In genomic region chr7:98523813-98524361, GRCm38 (mm10) we compare ENCODE assay signal across 9 mouse cellular contexts. TPM values are rescaled to one million over a fixed set of nuclear protein-coding genes. Genes with fewer than 3 reads are reported as not detected.
A peak's percentile ranks its signal among the peaks of the same experiment; 100 is the strongest.
DNase-seq lines count a peak whose midpoint lies in the region; ATAC-seq and TF ChIP-seq lines count a peak whose summit lies in the region.
"Had no signal": no experiment of that assay in that cellular context is flagged by ENCODE, and none has a peak within 500 bp of the region (broad histone marks: within the 10 kb centered on the region; RNA-seq: fewer than 3 reads in every experiment).

No protein-coding gene starts in this region.

- H3K27me3 ChIP-seq in hindbrain, embryonic 10.5 days (ENCODE audit: insufficient read depth, poor library complexity, severe bottlenecking), result 0 out of 2 replicates have a peak, but pooled peaks cover 5% of the 10 kb centered on the region

- TF ChIP-seq CTCF in embryonic fibroblast, embryonic 13.5 days (IDR thresholded peaks at IDR 0.05; ENCODE audit: borderline replicate concordance, insufficient read depth, low read length), result no peak
- TF ChIP-seq CTCF in olfactory bulb, adult 2 months (IDR thresholded peaks at IDR 0.05; ENCODE audit: insufficient read depth, low read depth, low read length), result no peak

- TF ChIP-seq POLR2A in embryonic fibroblast, embryonic 13.5 days (IDR thresholded peaks at IDR 0.05; ENCODE audit: low read depth, low read length), result no peak; the same call in 1 of the 2 replicates
- no peak for TF ChIP-seq POLR2A in olfactory bulb, adult 2 months (IDR thresholded peaks at IDR 0.05; ENCODE audit: insufficient read depth, low read depth, low read length)

- H3K36me3 ChIP-seq in hindbrain, embryonic 10.5 days, result no peaks in the 10 kb centered on the region
- H3K36me3 ChIP-seq: G1E had no signal

- H3K9me3 ChIP-seq in hindbrain, embryonic 10.5 days, result no peaks in the 10 kb centered on the region
- H3K9me3 ChIP-seq: G1E had no signal

- peak; percentile 70 for ATAC-seq in CD4-positive, CD25-positive, alpha-beta regulatory T cell, adult 4 months
- no peak for ATAC-seq in erythroid progenitor cell, adult 5-6 weeks (replicated peaks; ENCODE audit: low FRiP score, poor library complexity, severe bottlenecking)

- H3K4me3 ChIP-seq in embryonic fibroblast, embryonic 13.5 days (ENCODE audit: insufficient read depth, low read length), result no peak overlapping the region
- no peak overlapping the region for H3K4me3 ChIP-seq in hindbrain, embryonic 10.5 days
- H3K4me3 ChIP-seq in olfactory bulb, adult 2 months (ENCODE audit: insufficient read depth, low read depth, low read length), result no peak overlapping the region

- peaks cover 22% of the 10 kb centered on the region for H3K4me1 ChIP-seq in embryonic fibroblast, embryonic 13.5 days (ENCODE audit: control insufficient read depth, insufficient read depth, low read length)
- peaks cover 19% of the 10 kb centered on the region for H3K4me1 ChIP-seq in hindbrain, embryonic 10.5 days (replicated peaks)
- peaks cover 20% of the 10 kb centered on the region for H3K4me1 ChIP-seq in olfactory bulb, adult 2 months (ENCODE audit: control insufficient read depth, insufficient read depth, low read length)

- peak overlapping the region; percentile 93 for H3K27ac ChIP-seq in embryonic fibroblast, embryonic 13.5 days (ENCODE audit: insufficient read depth, low read length)
- peak overlapping the region; percentile 66 for H3K27ac ChIP-seq in hindbrain, embryonic 10.5 days
- H3K27ac ChIP-seq in olfactory bulb, adult 2 months (ENCODE audit: insufficient read depth, low read depth, low read length), result peak overlapping the region; percentile 58; the same call in 1 of the 2 replicates

- 13% methylated on average over 7 of the region's 7 CpGs for WGBS in hindbrain, embryonic 10.5 days
- WGBS in olfactory bulb, adult 2 months, result 8% methylated on average over 7 of the region's 7 CpGs

- intact Hi-C loops in gastrocnemius, postnatal 14 days (cut with DNase I; ENCODE audit: low total_unique reads), result no loop called here

- peak; percentile 52 for DNase-seq in gastrocnemius, postnatal 14 days
- no peak for DNase-seq in gastrocnemius, postnatal 25 days
- DNase-seq in hindbrain, embryonic 10.5 days (ENCODE audit: low spot score), result no peak
- DNase-seq in layer of hippocampus, adult 9-11 months, result peak; percentile 41

RNA-seq across cellular contexts. Expression of gene Lrrc32, which starts 34.8 kb away (rescaled TPM):
- 1 to 10 TPM; 3.5 to 6.9 TPM for total RNA-seq in gastrocnemius, postnatal 14 days (2021)
- total RNA-seq in gastrocnemius, postnatal 25 days (2021), result 1 to 10 TPM; 4.9 to 5.0 TPM
- polyA plus RNA-seq in CD4-positive, CD25-positive, alpha-beta regulatory T cell, adult 4 months (2017; shearing (Covaris generic)), result 10 to 100 TPM; 55.1 to 95.2 TPM
- 95.5 and 220 TPM in 2 replicates for polyA plus RNA-seq in embryonic fibroblast, embryonic 13.5 days (2011; ENCODE audit: insufficient read length, low read depth, missing spikeins)
- polyA plus RNA-seq in hindbrain, embryonic 10.5 days (2016; fragmentation: Nextera tagmentation; extraction: Ambion mirVana), result 5.8 and 6.0 TPM in 2 replicates
- polyA plus RNA-seq in olfactory bulb, adult 2 months (2012; ENCODE audit: insufficient read depth, insufficient read length, low replicate concordance, missing spikeins), result not detected in 2 replicates
- total RNA-seq in erythroid progenitor cell, adult 5-6 weeks (2015; ENCODE audit: low replicate concordance), result 1.1 TPM in 1 of 2 replicates, not detected in the other
- 0.51 TPM in 1 of 2 replicates, not detected in the other for total RNA-seq in erythroid progenitor cell, adult 5-6 weeks (2017; ENCODE audit: low replicate concordance)
- polyA plus RNA-seq: G1E had no signal

Comparison
In these comparisons a context has a peak if more than half of its experiments do, and no peak if none do; other contexts are left out.
1. DNase-seq: peak in gastrocnemius, postnatal 14 days (single experiment) and layer of hippocampus, adult 9-11 months (single experiment); none in gastrocnemius, postnatal 25 days (single experiment) and hindbrain, embryonic 10.5 days (single experiment).
2. Peak in every context shown above with its lines, with median percentiles within 50 percentile points of each other: H3K27ac ChIP-seq.